Mouse (Mus musculus): ENCODE measurements at regions not wholly inside any gene's neighbourhood (a gene's known extent, or its start where the extent isn't known, plus 50 kb on each side); places are given as distances from the start of the nearest gene placed in this dataset.

GRCm38 (mm10) chr8:48951412-48951811, 107.7 kb upstream of the Tenm3 start:
- no peak for DNase-seq (ENCODE audit: extremely low spot score, low spot score)
- 86% methylated on average over 10 of the region's 10 CpGs for WGBS

GRCm38 (mm10) chr8:48944177-48944576, 100.4 kb upstream of the Tenm3 start:
- H3K27me3 ChIP-seq (ENCODE audit: poor library complexity, severe bottlenecking) = peaks cover 26% of the 10 kb centered on the region
- no peaks in the 10 kb centered on the region for H3K9me3 ChIP-seq
- 43% methylated on average over 1 of the region's 1 CpGs for WGBS
- H3K36me3 ChIP-seq (replicated peaks) = no peaks in the 10 kb centered on the region
- no peak overlapping the region for H3K4me3 ChIP-seq
- H3K4me1 ChIP-seq = peaks cover 12% of the 10 kb centered on the region
- DNase-seq (ENCODE audit: extremely low spot score, low spot score) = no peak
- no peak overlapping the region for H3K27ac ChIP-seq

More at GRCm38 (mm10) chr8:48951412-48951811, 107.7 kb upstream of the Tenm3 start:
- H3K27ac ChIP-seq = no peak overlapping the region
- H3K36me3 ChIP-seq (replicated peaks) = no peaks in the 10 kb centered on the region
- H3K27me3 ChIP-seq (ENCODE audit: poor library complexity, severe bottlenecking) = peaks cover under 1% of the 10 kb centered on the region; the same call in 1 of the 2 replicates
- H3K4me1 ChIP-seq = no peaks in the 10 kb centered on the region
- H3K4me3 ChIP-seq = no peak overlapping the region
- no peaks in the 10 kb centered on the region for H3K9me3 ChIP-seq

- DNase-seq (ENCODE audit: extremely low spot score, low spot score) = no peak
- no peak overlapping the region for H3K4me3 ChIP-seq
Measured at GRCm38 (mm10) chr8:48937144-48937543, 93.4 kb upstream of the Tenm3 start.

GRCm38 (mm10) chr8:48927135-48927534, 83.4 kb upstream of the Tenm3 start:
- no peak overlapping the region for H3K27ac ChIP-seq
- H3K27me3 ChIP-seq (ENCODE audit: poor library complexity, severe bottlenecking) = no peaks in the 10 kb centered on the region
- no peak overlapping the region for H3K4me3 ChIP-seq
- no peak for DNase-seq (ENCODE audit: extremely low spot score, low spot score)
- H3K4me1 ChIP-seq = no peaks in the 10 kb centered on the region
- H3K36me3 ChIP-seq (replicated peaks) = no peaks in the 10 kb centered on the region
- 82% methylated on average over 11 of the region's 11 CpGs for WGBS
- H3K9me3 ChIP-seq = no peaks in the 10 kb centered on the region

More at GRCm38 (mm10) chr8:48937144-48937543, 93.4 kb upstream of the Tenm3 start:
- Histone ChIP-seq H3K27me3 (ENCODE audit: poor library complexity, severe bottlenecking) (peaks cover 22% of the 10 kb centered on the region), H3K27ac (no peak overlapping the region), H3K4me1 (peaks cover 8% of the 10 kb centered on the region), H3K9me3 (no peaks in the 10 kb centered on the region), H3K36me3 (replicated peaks) (no peaks in the 10 kb centered on the region)
- 95% methylated on average over 3 of the region's 3 CpGs for WGBS

GRCm38 (mm10) chr8:48915275-48915674, 71.5 kb upstream of the Tenm3 start:
- Histone ChIP-seq H3K4me3 (no peak overlapping the region), H3K4me1 (no peaks in the 10 kb centered on the region), H3K27me3 (ENCODE audit: poor library complexity, severe bottlenecking) (peaks cover 6% of the 10 kb centered on the region; the same call in 1 of the 2 replicates), H3K27ac (no peak overlapping the region), H3K9me3 (no peaks in the 10 kb centered on the region), H3K36me3 (replicated peaks) (no peaks in the 10 kb centered on the region)
- no peak for DNase-seq (ENCODE audit: extremely low spot score, low spot score)
- 73% methylated on average over 3 of the region's 3 CpGs for WGBS

- 86% methylated on average over 4 of the region's 4 CpGs for WGBS
- H3K27ac ChIP-seq = no peak overlapping the region
- H3K4me1 ChIP-seq = no peaks in the 10 kb centered on the region
- H3K36me3 ChIP-seq (replicated peaks) = no peaks in the 10 kb centered on the region
- H3K27me3 ChIP-seq (ENCODE audit: poor library complexity, severe bottlenecking) = peaks cover 6% of the 10 kb centered on the region; the same call in 1 of the 2 replicates
- no peaks in the 10 kb centered on the region for H3K9me3 ChIP-seq
- no peak overlapping the region for H3K4me3 ChIP-seq
- no peak for DNase-seq (ENCODE audit: extremely low spot score, low spot score)
Measured at GRCm38 (mm10) chr8:48912842-48913241, 69.1 kb upstream of the Tenm3 start.

GRCm38 (mm10) chr8:48901668-48902406, 58.1 kb upstream of the Tenm3 start:
- 92% methylated on average over 6 of the region's 6 CpGs for WGBS
- Histone ChIP-seq H3K27ac (no peak overlapping the region), H3K27me3 (ENCODE audit: poor library complexity, severe bottlenecking) (no peaks in the 10 kb centered on the region), H3K36me3 (replicated peaks) (no peaks in the 10 kb centered on the region), H3K4me1 (peaks cover 3% of the 10 kb centered on the region), H3K4me3 (no peak overlapping the region), H3K9me3 (no peaks in the 10 kb centered on the region)
- DNase-seq (ENCODE audit: extremely low spot score, low spot score) = no peak

- DNase-seq (ENCODE audit: extremely low spot score, low spot score) = no peak
- Histone ChIP-seq H3K27me3 (ENCODE audit: poor library complexity, severe bottlenecking) (peaks cover 8% of the 10 kb centered on the region; the same call in 1 of the 2 replicates), H3K36me3 (replicated peaks) (no peaks in the 10 kb centered on the region), H3K4me1 (peaks cover 17% of the 10 kb centered on the region), H3K9me3 (no peaks in the 10 kb centered on the region), H3K27ac (no peak overlapping the region), H3K4me3 (no peak overlapping the region)
- 80% methylated on average over 2 of the region's 2 CpGs for WGBS
Measured at GRCm38 (mm10) chr8:48896687-48897086, 52.9 kb upstream of the Tenm3 start.

- H3K27ac ChIP-seq = no peak overlapping the region
- no peaks in the 10 kb centered on the region for H3K36me3 ChIP-seq (replicated peaks)
- H3K9me3 ChIP-seq = no peaks in the 10 kb centered on the region
- H3K4me1 ChIP-seq = peaks cover 17% of the 10 kb centered on the region
- no peak for DNase-seq (ENCODE audit: extremely low spot score, low spot score)
- H3K4me3 ChIP-seq = no peak overlapping the region
- H3K27me3 ChIP-seq (ENCODE audit: poor library complexity, severe bottlenecking) = peaks cover 8% of the 10 kb centered on the region; the same call in 1 of the 2 replicates
- 52% methylated on average over 7 of the region's 7 CpGs for WGBS
Measured at GRCm38 (mm10) chr8:48896251-48896650, 52.5 kb upstream of the Tenm3 start.

GRCm38 (mm10) chr8:48895586-48895985, 51.8 kb upstream of the Tenm3 start:
- H3K27ac ChIP-seq = no peak overlapping the region
- no peak for DNase-seq (ENCODE audit: extremely low spot score, low spot score)

More at GRCm38 (mm10) chr8:48895586-48895985, 51.8 kb upstream of the Tenm3 start:
- H3K36me3 ChIP-seq (replicated peaks) = no peaks in the 10 kb centered on the region
- no peaks in the 10 kb centered on the region for H3K9me3 ChIP-seq
- no peak overlapping the region for H3K4me3 ChIP-seq
- peaks cover 21% of the 10 kb centered on the region for H3K4me1 ChIP-seq
- peaks cover 8% of the 10 kb centered on the region; the same call in 1 of the 2 replicates for H3K27me3 ChIP-seq (ENCODE audit: poor library complexity, severe bottlenecking)
- whole genome bisulfite sequencing = 47% methylated on average over 8 of the region's 8 CpGs

All from forebrain, embryonic 10.5 days (tissue).